Mouse (Mus musculus) embryonic stem cell, embryonic (primary cell): ENCODE data around the gene Atrip.

Experiments used
- CTCF ChIA-PET, 4 experiments: fragments of 300-600 bp in 2 of 4; fragments of 350-600 bp in 2 of 4; sonication (Branson Sonifier 250); formaldehyde crosslinking; loops; one replicate each; lab custom pipeline; 2022; ENCODE audit warnings: inconsistent platforms in 2 of 4; lab: Charles Lee
- POLR2A ChIA-PET, 4 experiments: fragments of 300-600 bp in 2 of 4; fragments of 350-600 bp in 2 of 4; sonication (Branson Sonifier 250); formaldehyde crosslinking; loops; one replicate each; lab custom pipeline; 2022; ENCODE audit warnings: antibody characterized with exemption in 4 of 4, inconsistent platforms in 1 of 4; lab: Charles Lee

The Atrip gene

DNA sequence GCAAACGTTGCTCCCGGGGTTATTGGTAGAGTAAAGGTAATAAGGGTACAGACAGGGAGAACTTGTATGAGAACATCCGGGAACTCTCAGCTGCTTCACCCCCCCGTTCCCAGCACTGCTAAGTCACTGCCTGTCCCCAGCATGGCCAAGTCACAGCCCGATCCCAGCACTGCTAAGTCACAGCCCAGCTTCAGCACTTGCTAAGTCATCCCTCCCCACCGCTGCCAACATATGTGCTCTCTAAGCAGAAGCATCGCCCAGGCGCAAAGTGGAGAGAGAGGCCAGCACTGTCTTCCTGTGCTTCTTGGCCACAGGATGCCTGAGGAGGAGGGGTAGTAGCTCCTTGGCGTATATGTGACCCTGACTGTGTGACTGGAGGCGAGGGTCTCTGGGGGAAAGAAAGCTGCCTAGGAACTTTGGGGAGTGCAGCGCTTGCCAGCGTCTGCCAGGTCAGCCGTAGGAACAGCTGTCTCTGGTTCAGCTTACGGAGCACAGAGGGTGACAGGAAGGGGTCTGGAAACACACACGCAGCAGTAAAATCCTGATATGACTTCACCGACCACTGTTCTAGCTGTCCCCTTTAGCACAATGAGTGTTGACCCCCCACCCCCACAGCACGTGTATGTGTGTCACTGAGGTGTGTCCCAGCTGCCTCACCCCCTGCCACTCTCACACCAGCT lies 64.1 kb downstream of the Atrip start:
- ChIA-PET CTCF (interaction anchor here (0.5 to 2.0 kb wide), 7 partner anchors 9 to 206 kb away, joined by 3 to 8 read pairs (median 5); no protein-coding TSS in a partner anchor), POLR2A (interaction anchor here in 2 of 4 experiments (0.6 to 1.7 kb wide), 12 partner anchors 9 to 823 kb away, joined by 3 to 8 read pairs (median 3); partner anchors contain the start of genes Atrip (in 2 of the 2), Nme6 (in 1 of the 2), Pfkfb4 (in 1 of the 2) and Shisa5 (in 1 of the 2))

- POLR2A ChIA-PET = interaction anchor here in 2 of 4 experiments (1.0 to 1.7 kb wide), 9 partner anchors 18 to 823 kb away, joined by 3 to 8 read pairs (median 3); partner anchors contain the start of genes Atrip (in 2 of the 2), Nme6 (in 1 of the 2), Pfkfb4 (in 1 of the 2) and Shisa5 (in 1 of the 2)
- CTCF ChIA-PET = interaction anchor here in 3 of 4 experiments (0.5 to 2.0 kb wide), 6 partner anchors 8 to 207 kb away, joined by 3 to 8 read pairs (median 6); no protein-coding TSS in a partner anchor
Measured at GRCm38 (mm10) chr9:109008994-109009635, 64.8 kb downstream of the Atrip start.

- ChIA-PET POLR2A (no interaction called here), CTCF (interaction anchor here in 3 of 4 experiments (0.7 to 2.0 kb wide), 3 partner anchors 51 to 114 kb away, joined by 3 to 5 read pairs (median 3); partner anchors contain the start of gene Trex1 (in 1 of the 3))
Measured at GRCm38 (mm10) chr9:109008081-109008480, 65.8 kb downstream of the Atrip start.
